Mouse (Mus musculus) kidney, embryonic 16.5 days (tissue): ENCODE measurements around the gene Exoc2. TPM values are rescaled to one million over a fixed set of nuclear protein-coding genes. Genes with fewer than 3 reads are reported as not detected.

Experiments
- ATAC-seq: fragments of 200-750 bp; cut with Nextera tagmentation; 2 replicates; pipeline ENCODE4 v1.8.0; 2017; ENCODE audit warnings: moderate TSS enrichment; ENCODE audit not compliant: low FRiP score, low TSS enrichment
- H3K27ac ChIP-seq: fragments of 300-500 bp; sonication (generic); 2 replicates; pipeline ENCODE4 v1.5.1; 2014; ENCODE audit warnings: low read length
- H3K27me3 ChIP-seq: fragments of 300-500 bp; sonication (generic); 2 replicates; pipeline ENCODE4 v1.6.1; 2014; ENCODE audit warnings: low read length, control low read depth, mixed read lengths; ENCODE audit not compliant: insufficient read depth
- H3K36me3 ChIP-seq: fragments of 300-500 bp; sonication (generic); 2 replicates; pipeline ENCODE4 v1.6.1; 2014; ENCODE audit warnings: low read length, control low read depth, mixed read lengths; ENCODE audit not compliant: insufficient read depth
- H3K4me1 ChIP-seq: fragments of 300-500 bp; sonication (generic); 2 replicates; pipeline ENCODE4 v1.6.1; 2014; ENCODE audit warnings: low read length, control low read depth, mixed read lengths; ENCODE audit not compliant: insufficient read depth
- H3K4me2 ChIP-seq: fragments of 300-500 bp; sonication (generic); replicated peaks from 2 replicates; pipeline ENCODE4 v1.6.1; 2014; ENCODE audit warnings: low read depth, low read length
- H3K4me3 ChIP-seq: fragments of 300-500 bp; sonication (generic); 2 replicates; pipeline ENCODE4 v1.5.1; 2014; ENCODE audit warnings: mild to moderate bottlenecking, low read length
- H3K9ac ChIP-seq: fragments of 300-500 bp; sonication (generic); replicated peaks from 2 replicates; pipeline ENCODE4 v1.6.1; 2014; ENCODE audit warnings: low read length
- H3K9me3 ChIP-seq: fragments of 300-500 bp; sonication (generic); 2 replicates; pipeline ENCODE4 v1.6.1; 2016; ENCODE audit warnings: low read length, control low read depth
- WGBS: fragments of 180-500 bp; shearing (Covaris S2); extraction: QIAGEN DNeasy Blood & Tissue Kit; methylation state at CpG from one replicate; pipeline ENCODE4 v1.1.7; 2014; 5-methylcytosine and 5-hydroxymethylcytosine counted together
- polyA plus RNA-seq: library from polyadenylated mRNA; unstranded; fragments of >200 nt; fragmentation: Nextera tagmentation; extraction: Ambion mirVana; gene quantifications from 2 replicates; pipeline ENCODE4 v1.2.1, GENCODE M21; 2015

Exoc2 gene
- polyA plus RNA-seq, 1 experiment from 2014 or later, result 28.1 TPM

GRCm38 (mm10) chr13:30785423-30786040 lies 188.4 kb downstream of the Exoc2 start:
- H3K9me3 ChIP-seq, result no peaks in the 10 kb centered on the region
- H3K27ac ChIP-seq, result no peak overlapping the region
- H3K36me3 ChIP-seq, result no peaks in the 10 kb centered on the region
- H3K9ac ChIP-seq, result no peak overlapping the region
- H3K4me3 ChIP-seq, result no peak overlapping the region
- H3K27me3 ChIP-seq, result no peaks in the 10 kb centered on the region
- WGBS, result 86% methylated on average over 4 of the region's 4 CpGs
- no peak for ATAC-seq
- H3K4me2 ChIP-seq, result no peak overlapping the region
- H3K4me1 ChIP-seq, result no peaks in the 10 kb centered on the region

GRCm38 (mm10) chr13:30782419-30782818 lies 191.5 kb downstream of the Exoc2 start:
- no peaks in the 10 kb centered on the region for H3K9me3 ChIP-seq
- H3K27me3 ChIP-seq, result no peaks in the 10 kb centered on the region
- H3K4me1 ChIP-seq, result no peaks in the 10 kb centered on the region
- no peak for ATAC-seq
- H3K27ac ChIP-seq, result no peak overlapping the region
- no peak overlapping the region for H3K4me2 ChIP-seq
- 37% methylated on average over 8 of the region's 8 CpGs for WGBS
- H3K36me3 ChIP-seq, result no peaks in the 10 kb centered on the region
- no peak overlapping the region for H3K4me3 ChIP-seq
- no peak overlapping the region for H3K9ac ChIP-seq

DNA sequence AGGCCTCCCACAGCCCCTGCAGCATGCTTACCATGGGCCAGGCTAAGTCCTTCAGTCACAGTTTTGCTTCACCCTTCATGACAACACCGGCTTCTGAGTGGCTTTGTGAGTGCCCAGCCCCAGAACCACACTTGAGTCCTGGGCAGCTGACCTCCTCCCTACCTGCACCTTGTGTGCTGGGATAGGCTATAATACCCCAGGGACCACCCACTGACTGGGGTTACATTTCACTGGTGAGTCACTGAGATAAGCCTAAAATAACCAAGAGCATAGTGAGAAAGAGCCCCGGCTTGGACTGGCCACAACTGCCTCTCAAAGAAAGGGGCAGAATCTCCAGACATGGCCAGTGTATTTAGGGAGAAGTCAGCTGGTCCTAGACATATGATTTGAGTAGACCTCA lies 192.0 kb downstream of the Exoc2 start:
- Histone ChIP-seq H3K4me3 (no peak overlapping the region), H3K4me2 (no peak overlapping the region), H3K9me3 (no peaks in the 10 kb centered on the region), H3K27me3 (no peaks in the 10 kb centered on the region), H3K4me1 (no peaks in the 10 kb centered on the region), H3K27ac (no peak overlapping the region), H3K36me3 (no peaks in the 10 kb centered on the region), H3K9ac (no peak overlapping the region)
- ATAC-seq, result 0 out of 2 replicates have a peak, but pooled peaks have one; percentile 31
- 49% methylated on average over 2 of the region's 2 CpGs for WGBS

DNA sequence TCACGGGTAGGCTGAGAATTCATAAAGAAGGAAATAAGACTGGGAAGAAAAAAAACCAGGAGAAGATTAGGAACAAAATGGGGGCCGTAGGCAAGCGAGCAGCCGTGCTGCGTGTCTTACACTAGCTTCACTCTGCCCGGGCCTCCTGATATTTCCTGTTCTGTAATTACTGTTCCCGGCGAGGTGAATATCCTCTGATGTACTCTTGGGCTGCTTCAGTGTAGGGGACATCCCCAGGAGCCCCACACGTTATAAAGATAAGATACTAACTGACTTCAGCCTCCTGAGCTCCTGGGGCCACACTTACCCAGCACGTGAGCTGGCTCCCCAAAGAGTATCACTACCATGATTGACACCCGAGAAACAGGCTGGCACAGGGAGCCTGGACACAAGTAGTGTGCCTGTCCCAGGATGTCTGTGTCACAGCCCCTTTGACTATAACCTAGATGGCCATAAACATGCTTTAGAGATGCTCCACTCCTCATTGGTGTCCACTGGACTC lies 196.2 kb downstream of the Exoc2 start:
- H3K27me3 ChIP-seq, result no peaks in the 10 kb centered on the region
- no peak overlapping the region for H3K27ac ChIP-seq
- no peaks in the 10 kb centered on the region for H3K36me3 ChIP-seq
- no peak overlapping the region for H3K4me2 ChIP-seq
- no peaks in the 10 kb centered on the region for H3K9me3 ChIP-seq
- 59% methylated on average over 11 of the region's 11 CpGs for WGBS
- no peak for ATAC-seq
- H3K9ac ChIP-seq, result no peak overlapping the region
- H3K4me1 ChIP-seq, result no peaks in the 10 kb centered on the region
- H3K4me3 ChIP-seq, result no peak overlapping the region

DNA sequence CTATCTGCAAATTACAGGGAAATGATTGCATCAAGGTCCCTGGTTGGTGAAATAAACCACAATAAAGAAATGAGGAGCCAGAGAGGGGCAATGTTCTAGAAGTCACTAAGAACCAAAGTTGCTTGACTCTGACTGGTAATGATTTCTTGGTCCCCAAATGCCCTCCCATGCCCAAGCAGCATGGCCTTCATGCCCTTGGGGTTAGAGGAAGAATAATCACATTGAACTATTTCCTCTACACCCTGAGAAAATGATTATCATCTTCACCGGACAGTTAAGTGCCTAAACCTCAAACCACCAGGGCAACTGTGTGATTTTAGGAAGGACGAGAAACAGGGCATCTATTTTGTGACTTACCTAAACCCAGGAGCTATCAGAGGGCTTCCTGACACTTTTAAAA lies 197.9 kb downstream of the Exoc2 start:
- H3K9me3 ChIP-seq, result no peaks in the 10 kb centered on the region
- WGBS, result 87% methylated on average over 2 of the region's 2 CpGs
- H3K36me3 ChIP-seq, result no peaks in the 10 kb centered on the region
- no peaks in the 10 kb centered on the region for H3K27me3 ChIP-seq
- ATAC-seq, result no peak
- no peak overlapping the region for H3K4me3 ChIP-seq
- H3K27ac ChIP-seq, result no peak overlapping the region
- no peak overlapping the region for H3K9ac ChIP-seq
- no peaks in the 10 kb centered on the region for H3K4me1 ChIP-seq
- no peak overlapping the region for H3K4me2 ChIP-seq

GRCm38 (mm10) chr13:30767477-30768127 lies 206.3 kb downstream of the Exoc2 start:
- Histone ChIP-seq H3K4me3 (no peak overlapping the region), H3K27me3 (no peaks in the 10 kb centered on the region), H3K4me2 (no peak overlapping the region), H3K9ac (no peak overlapping the region), H3K27ac (no peak overlapping the region), H3K9me3 (no peaks in the 10 kb centered on the region), H3K36me3 (no peaks in the 10 kb centered on the region), H3K4me1 (no peaks in the 10 kb centered on the region)
- 84% methylated on average over 6 of the region's 6 CpGs for WGBS
- ATAC-seq, result no peak

DNA sequence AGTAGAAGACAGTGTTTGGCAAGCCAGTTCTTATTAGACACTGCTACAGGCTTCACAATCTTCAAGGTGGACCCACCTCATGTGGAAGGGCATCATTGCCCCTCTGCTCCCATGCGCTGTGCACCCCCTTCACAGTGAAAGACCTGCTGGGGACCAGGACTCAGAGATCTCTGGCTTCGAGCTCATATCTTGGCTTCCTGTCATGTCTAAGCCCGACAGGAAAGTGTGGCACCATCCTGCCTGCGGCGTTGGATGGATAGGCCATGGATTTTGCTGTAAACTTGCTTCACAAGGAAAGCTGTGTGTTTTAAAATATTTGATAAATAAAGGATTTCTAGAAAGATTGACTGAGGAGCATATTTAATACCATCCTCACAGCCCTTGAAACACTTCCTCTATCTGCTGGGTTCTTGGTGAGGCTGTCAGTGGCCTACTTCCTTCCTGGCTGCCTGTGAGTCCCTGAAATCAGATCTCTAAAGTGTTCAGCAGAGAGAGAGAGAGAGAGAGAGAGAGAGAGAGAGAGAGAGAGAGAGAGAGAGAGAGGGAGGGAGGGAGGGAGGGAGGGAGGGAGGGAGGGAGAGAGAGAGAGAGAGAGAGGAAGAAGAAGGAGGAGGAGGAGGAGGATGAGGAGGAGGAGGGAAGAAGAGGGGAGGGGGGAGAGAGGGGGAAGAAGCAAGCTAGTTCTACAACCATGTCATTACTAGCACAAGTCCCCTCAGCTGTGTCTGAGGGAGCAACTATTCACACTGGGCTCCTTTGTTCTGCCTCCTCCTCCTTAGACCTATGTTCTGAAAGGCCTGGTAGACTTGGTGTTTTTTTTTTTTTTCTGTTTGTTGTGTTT lies 207.0 kb downstream of the Exoc2 start:
- Histone ChIP-seq H3K9ac (no peak overlapping the region), H3K36me3 (no peaks in the 10 kb centered on the region), H3K9me3 (no peaks in the 10 kb centered on the region), H3K4me1 (no peaks in the 10 kb centered on the region), H3K4me2 (no peak overlapping the region), H3K27me3 (no peaks in the 10 kb centered on the region), H3K27ac (no peak overlapping the region), H3K4me3 (no peak overlapping the region)
- 86% methylated on average over 5 of the region's 5 CpGs for WGBS
- ATAC-seq, result no peak

DNA sequence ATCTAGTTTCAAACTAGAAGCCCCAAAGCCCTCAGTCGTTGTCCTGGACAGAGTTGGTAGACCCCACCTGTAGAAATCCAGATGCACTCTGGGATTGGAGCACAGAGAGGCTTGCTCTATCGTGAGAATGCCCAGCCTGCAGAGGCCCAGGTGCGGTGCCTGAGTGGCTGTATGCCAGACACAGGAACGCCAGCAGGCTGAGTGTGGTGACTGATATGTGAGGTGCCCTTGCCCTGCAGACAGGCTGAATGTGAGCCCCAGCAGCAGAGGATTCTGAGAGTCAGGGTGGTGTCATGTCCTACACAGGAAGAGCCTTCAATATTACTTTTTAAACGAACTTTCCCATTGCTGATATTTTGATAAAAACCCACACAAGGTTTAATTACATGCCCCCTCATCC lies 208.0 kb downstream of the Exoc2 start:
- no peak for ATAC-seq
- no peaks in the 10 kb centered on the region for H3K4me1 ChIP-seq
- no peaks in the 10 kb centered on the region for H3K9me3 ChIP-seq
- H3K36me3 ChIP-seq, result no peaks in the 10 kb centered on the region
- no peaks in the 10 kb centered on the region for H3K27me3 ChIP-seq
- no peak overlapping the region for H3K27ac ChIP-seq
- H3K9ac ChIP-seq, result no peak overlapping the region
- H3K4me2 ChIP-seq, result no peak overlapping the region
- WGBS, result 75% methylated on average over 5 of the region's 5 CpGs
- no peak overlapping the region for H3K4me3 ChIP-seq

GRCm38 (mm10) chr13:30764014-30764740 lies 209.7 kb downstream of the Exoc2 start:
- no peak for ATAC-seq
- Histone ChIP-seq H3K9ac (no peak overlapping the region), H3K27ac (no peak overlapping the region), H3K4me3 (no peak overlapping the region), H3K27me3 (no peaks in the 10 kb centered on the region), H3K4me1 (no peaks in the 10 kb centered on the region), H3K9me3 (no peaks in the 10 kb centered on the region), H3K36me3 (no peaks in the 10 kb centered on the region), H3K4me2 (no peak overlapping the region)
- WGBS, result 79% methylated on average over 8 of the region's 8 CpGs
